31 mouse cellular contexts compared by ENCODE assay signal in the genomic region with DNA sequence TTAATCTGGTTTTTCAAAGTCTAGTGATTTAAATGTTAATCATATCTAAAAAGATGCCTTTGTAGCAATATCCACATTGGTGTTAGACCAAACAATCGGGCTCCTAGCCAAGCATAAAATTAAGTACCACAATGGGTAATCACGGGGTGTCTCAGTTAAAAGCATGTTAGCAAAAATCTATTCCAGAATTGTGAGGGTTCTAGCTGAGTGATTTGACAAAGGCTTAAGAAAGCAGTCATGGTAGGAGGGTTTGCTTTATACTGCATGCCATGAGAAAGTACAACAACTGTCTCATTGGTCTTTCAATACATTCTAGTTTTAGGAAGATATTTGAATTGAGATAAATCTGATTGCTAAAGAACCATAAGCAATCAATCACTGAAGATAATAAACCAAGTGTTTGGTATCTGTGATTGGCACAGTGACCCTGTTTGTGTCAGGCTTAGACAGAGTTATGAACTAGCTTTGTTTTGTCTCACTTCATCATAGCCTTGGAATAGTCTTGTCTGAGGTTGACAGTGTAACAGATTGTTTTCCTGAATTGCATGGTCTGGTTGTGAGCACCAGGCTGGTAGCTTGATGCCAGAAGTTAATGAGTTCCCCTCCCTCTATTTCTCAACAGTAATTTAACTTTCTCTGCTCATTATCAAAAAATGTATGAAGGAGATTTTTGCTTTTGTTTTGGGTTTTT.
DNase-seq lines count a peak whose midpoint lies in the region; ATAC-seq and TF ChIP-seq lines count a peak whose summit lies in the region.
"Had no signal": no experiment of that assay in that cellular context is flagged by ENCODE, and none has a peak within 500 bp of the region (broad histone marks: within the 10 kb centered on the region; RNA-seq: fewer than 3 reads in every experiment).

No protein-coding gene starts in this region.

- no peak for DNase-seq in forebrain, embryonic 10.5 days (ENCODE audit: extremely low spot score, low spot score)
- DNase-seq in lung, embryonic 14.5 days, result peak; percentile 26
- no peak for DNase-seq in lung, postnatal 4 days
- DNase-seq in Muller cell, postnatal 12 days (ENCODE audit: inconsistent ontology term), result peak; percentile 2
- peak; percentile 38 for DNase-seq in forebrain, postnatal 0 days
- no peak for DNase-seq in frontal cortex, adult 2 months (ENCODE audit: extremely low spot score in 1 of 2, low spot score in 1 of 2)
- DNase-seq in heart, embryonic 10.5 days (ENCODE audit: low spot score), result no peak
- DNase-seq: adrenal gland, postnatal 14 days; cerebellum, adult 18-20 months; cerebellum, postnatal 10 days; gastrocnemius, adult 2 months; heart, adult 2 months; heart, postnatal 10 days; kidney, adult 2 months; layer of hippocampus, postnatal 36 days; liver, embryonic 13.5 days; lung, adult 18-20 months; right cerebral cortex, postnatal 4 days; thymus, adult 18-20 months; thymus, postnatal 25 days had no signal

- H3K4me2 ChIP-seq in forebrain, embryonic 13.5 days, result no peak overlapping the region
- no peak overlapping the region for H3K4me2 ChIP-seq in lung, embryonic 14.5 days
- no peak overlapping the region for H3K4me2 ChIP-seq in forebrain, postnatal 0 days (ENCODE audit: low read depth)
- H3K4me2 ChIP-seq: embryonic facial prominence, embryonic 15.5 days; heart, embryonic 13.5 days; intestine, embryonic 15.5 days; limb, embryonic 15.5 days; liver, embryonic 13.5 days; neural tube, embryonic 13.5 days had no signal

- no peak overlapping the region for H3K9ac ChIP-seq in forebrain, embryonic 13.5 days
- no peak overlapping the region for H3K9ac ChIP-seq in lung, embryonic 14.5 days
- no peak overlapping the region for H3K9ac ChIP-seq in forebrain, postnatal 0 days
- H3K9ac ChIP-seq: embryonic facial prominence, embryonic 15.5 days; heart, embryonic 13.5 days; intestine, embryonic 15.5 days; limb, embryonic 15.5 days; liver, embryonic 13.5 days; neural tube, embryonic 13.5 days had no signal

- peak; percentile 88 for ATAC-seq in forebrain, embryonic 13.5 days
- ATAC-seq in lung, embryonic 14.5 days (ENCODE audit: insufficient read depth), result peak; percentile 58; the same call in 1 of the 2 replicates
- ATAC-seq in forebrain, postnatal 0 days, result peak; percentile 93
- ATAC-seq: intestine, embryonic 15.5 days had no signal

- no peaks in the 10 kb centered on the region for H3K27me3 ChIP-seq in forebrain, embryonic 13.5 days
- no peaks in the 10 kb centered on the region for H3K27me3 ChIP-seq in forebrain, embryonic 10.5 days (ENCODE audit: poor library complexity, severe bottlenecking)
- H3K27me3 ChIP-seq in lung, embryonic 14.5 days (ENCODE audit: insufficient read depth, low read length), result no peaks in the 10 kb centered on the region
- no peaks in the 10 kb centered on the region for H3K27me3 ChIP-seq in forebrain, postnatal 0 days (ENCODE audit: insufficient read depth, low read length)
- no peaks in the 10 kb centered on the region for H3K27me3 ChIP-seq in heart, embryonic 10.5 days (ENCODE audit: insufficient read depth, poor library complexity, severe bottlenecking)
- H3K27me3 ChIP-seq: embryonic facial prominence, embryonic 15.5 days; heart, embryonic 13.5 days; intestine, embryonic 15.5 days; limb, embryonic 15.5 days; liver, embryonic 13.5 days; neural tube, embryonic 13.5 days had no signal

- no peak overlapping the region for H3K27ac ChIP-seq in forebrain, embryonic 13.5 days
- no peak overlapping the region for H3K27ac ChIP-seq in forebrain, embryonic 10.5 days
- no peak overlapping the region for H3K27ac ChIP-seq in lung, embryonic 14.5 days (ENCODE audit: low read depth)
- no peak overlapping the region for H3K27ac ChIP-seq in forebrain, postnatal 0 days (ENCODE audit: low read depth, low read length)
- no peak overlapping the region for H3K27ac ChIP-seq in heart, embryonic 10.5 days
- H3K27ac ChIP-seq: embryonic facial prominence, embryonic 15.5 days; gastrocnemius, adult 2 months; heart, adult 2 months; heart, embryonic 13.5 days; intestine, embryonic 15.5 days; kidney, postnatal 0 days; limb, embryonic 10.5 days; limb, embryonic 15.5 days; liver, embryonic 13.5 days; macrophage; neural tube, embryonic 13.5 days; stomach, postnatal 0 days had no signal

- H3K9me3 ChIP-seq in forebrain, embryonic 13.5 days (replicated peaks), result no peaks in the 10 kb centered on the region
- H3K9me3 ChIP-seq in forebrain, embryonic 10.5 days, result no peaks in the 10 kb centered on the region
- H3K9me3 ChIP-seq in lung, embryonic 14.5 days (ENCODE audit: low read depth, low read length), result no peaks in the 10 kb centered on the region
- H3K9me3 ChIP-seq in forebrain, postnatal 0 days (ENCODE audit: low read length), result no peaks in the 10 kb centered on the region
- H3K9me3 ChIP-seq in heart, embryonic 10.5 days, result no peaks in the 10 kb centered on the region
- H3K9me3 ChIP-seq: embryonic facial prominence, embryonic 15.5 days; G1E; heart, embryonic 13.5 days; intestine, embryonic 15.5 days; limb, embryonic 10.5 days; limb, embryonic 15.5 days; liver, embryonic 13.5 days; neural tube, embryonic 13.5 days had no signal

- H3K4me3 ChIP-seq in forebrain, embryonic 13.5 days, result no peak overlapping the region
- H3K4me3 ChIP-seq in forebrain, embryonic 10.5 days, result no peak overlapping the region
- no peak overlapping the region for H3K4me3 ChIP-seq in lung, embryonic 14.5 days (ENCODE audit: low read depth, low read length)
- H3K4me3 ChIP-seq in forebrain, postnatal 0 days (ENCODE audit: low read depth, low read length), result no peak overlapping the region
- no peak overlapping the region for H3K4me3 ChIP-seq in heart, embryonic 10.5 days
- H3K4me3 ChIP-seq: embryonic facial prominence, embryonic 15.5 days; gastrocnemius, adult 2 months; heart, adult 2 months; heart, embryonic 13.5 days; intestine, embryonic 15.5 days; limb, embryonic 10.5 days; limb, embryonic 15.5 days; liver, embryonic 13.5 days; neural tube, embryonic 13.5 days had no signal

- 33% methylated on average over 2 of the region's 2 CpGs for WGBS in forebrain, embryonic 13.5 days
- 69% methylated on average over 2 of the region's 2 CpGs for WGBS in forebrain, embryonic 10.5 days
- WGBS in lung, embryonic 14.5 days, result 83% methylated on average over 2 of the region's 2 CpGs
- WGBS in forebrain, postnatal 0 days, result 23% methylated on average over 2 of the region's 2 CpGs
- WGBS in heart, embryonic 10.5 days, result 86% methylated on average over 2 of the region's 2 CpGs

- no peak for TF ChIP-seq CTCF in lung, embryonic 14.5 days (IDR thresholded peaks at IDR 0.05; ENCODE audit: low read depth)
- no peak for TF ChIP-seq CTCF in forebrain, postnatal 0 days (IDR thresholded peaks at IDR 0.05; ENCODE audit: low read depth)

- H3K4me1 ChIP-seq in forebrain, embryonic 13.5 days, result no peaks in the 10 kb centered on the region
- no peaks in the 10 kb centered on the region for H3K4me1 ChIP-seq in forebrain, embryonic 10.5 days
- H3K4me1 ChIP-seq in lung, embryonic 14.5 days (ENCODE audit: insufficient read depth), result no peaks in the 10 kb centered on the region
- H3K4me1 ChIP-seq in forebrain, postnatal 0 days (ENCODE audit: insufficient read depth), result no peaks in the 10 kb centered on the region
- no peaks in the 10 kb centered on the region for H3K4me1 ChIP-seq in heart, embryonic 10.5 days
- H3K4me1 ChIP-seq: embryonic facial prominence, embryonic 15.5 days; heart, embryonic 13.5 days; intestine, embryonic 15.5 days; limb, embryonic 10.5 days; limb, embryonic 15.5 days; liver, embryonic 13.5 days; neural tube, embryonic 13.5 days had no signal

- no peaks in the 10 kb centered on the region for H3K36me3 ChIP-seq in forebrain, embryonic 13.5 days (ENCODE audit: poor library complexity, severe bottlenecking)
- no peaks in the 10 kb centered on the region for H3K36me3 ChIP-seq in forebrain, embryonic 10.5 days (replicated peaks)
- H3K36me3 ChIP-seq in lung, embryonic 14.5 days (ENCODE audit: insufficient read depth), result no peaks in the 10 kb centered on the region
- no peaks in the 10 kb centered on the region for H3K36me3 ChIP-seq in forebrain, postnatal 0 days (ENCODE audit: insufficient read depth)
- no peaks in the 10 kb centered on the region for H3K36me3 ChIP-seq in heart, embryonic 10.5 days
- H3K36me3 ChIP-seq: embryonic facial prominence, embryonic 15.5 days; G1E; heart, embryonic 13.5 days; intestine, embryonic 15.5 days; limb, embryonic 10.5 days; limb, embryonic 15.5 days; liver, embryonic 13.5 days; neural tube, embryonic 13.5 days had no signal

Comparison
In these comparisons a context has a peak if more than half of its experiments do, and no peak if none do; other contexts are left out.
1. DNase-seq: peak in lung, embryonic 14.5 days (single experiment), Muller cell, postnatal 12 days (single experiment) and forebrain, postnatal 0 days (single experiment); none in forebrain, embryonic 10.5 days (single experiment), lung, postnatal 4 days (0 of 2), frontal cortex, adult 2 months (0 of 2) and heart, embryonic 10.5 days (single experiment).
2. Peak in every context shown above with its lines, with median percentiles within 50 percentile points of each other: ATAC-seq.